Mouse (Mus musculus): Measurements from ENCODE around the gene Dner.
A peak's percentile ranks its signal among the peaks of the same experiment; 100 is the strongest.

The Dner gene

GRCm38 (mm10) chr1:84628244-84628643 lies 67.8 kb downstream of the Dner start:
- DNase-seq (ENCODE audit: low spot score), result no peak

DNA sequence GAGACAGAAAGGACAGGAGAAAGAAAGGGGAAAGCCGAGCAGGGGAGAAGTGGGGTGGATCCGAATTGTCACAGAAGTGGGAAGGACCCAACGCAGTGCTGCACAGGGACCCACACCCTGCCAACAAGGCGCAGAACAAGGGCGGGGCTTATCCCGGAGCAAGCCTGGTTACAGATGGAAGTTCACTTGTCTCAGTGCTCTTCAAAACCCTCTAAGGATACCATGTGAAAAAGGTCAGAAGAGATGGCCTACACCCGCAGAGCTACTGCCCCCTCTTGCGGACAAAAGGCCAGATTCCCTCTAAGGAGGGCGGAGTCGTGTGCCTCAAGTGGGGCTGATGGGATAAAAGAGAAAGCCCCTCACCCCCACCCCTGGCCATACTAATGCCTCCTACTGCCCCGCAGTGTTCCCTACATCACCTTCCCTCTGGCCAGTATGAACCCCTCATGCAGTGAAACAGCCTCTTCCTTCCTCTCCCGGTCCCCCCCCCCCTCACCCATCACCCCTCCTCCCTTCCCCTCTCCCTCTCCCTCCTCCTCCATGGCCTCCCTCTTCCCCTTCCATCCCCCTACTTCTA lies 73.0 kb downstream of the Dner start:
- no peak for DNase-seq (ENCODE audit: low spot score)

DNA sequence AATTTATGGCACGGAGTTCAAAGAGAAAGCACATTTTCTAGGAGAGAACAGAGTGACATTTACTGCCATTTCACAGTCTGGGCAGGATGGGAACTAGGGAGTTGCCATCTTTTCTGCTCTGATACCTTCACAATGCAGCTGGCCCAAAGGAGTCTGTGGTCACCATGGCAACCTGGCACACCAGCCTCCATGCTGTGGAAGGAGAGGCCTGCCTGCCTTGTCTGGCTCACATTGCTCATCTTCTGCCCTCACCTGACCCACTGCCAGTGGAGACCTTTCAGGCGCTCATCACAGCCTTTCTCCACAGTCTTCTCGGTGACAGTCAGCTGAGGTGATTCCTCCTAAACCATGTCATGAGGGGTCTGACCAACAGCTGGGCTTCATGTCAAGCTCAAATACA lies 74.7 kb downstream of the Dner start:
- peak; percentile 53 for DNase-seq (ENCODE audit: low spot score)

GRCm38 (mm10) chr1:84619131-84619760 lies 76.8 kb downstream of the Dner start:
- DNase-seq (ENCODE audit: low spot score), result no peak

DNA sequence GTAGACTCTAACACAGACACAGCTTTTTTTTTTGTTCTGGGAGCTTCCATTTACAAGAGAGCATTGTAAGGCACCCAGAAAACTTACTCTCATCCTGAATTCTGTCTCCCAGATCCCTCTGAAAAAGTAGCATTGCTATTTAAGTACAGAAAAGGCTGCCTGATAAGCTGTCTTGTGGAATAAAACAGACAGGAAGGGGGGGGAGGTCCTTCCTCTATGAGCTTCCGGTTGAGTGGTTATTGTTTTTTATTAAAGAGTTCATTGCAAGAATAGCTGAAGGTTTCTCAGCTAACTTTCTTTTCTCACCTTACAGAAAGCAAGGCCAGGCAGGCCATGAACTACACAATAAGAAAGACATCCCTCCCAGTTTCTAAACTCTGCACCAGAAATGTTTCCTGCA lies 77.9 kb downstream of the Dner start:
- DNase-seq (ENCODE audit: low spot score), result no peak

- DNase-seq (ENCODE audit: low spot score), result no peak
These were observed 79.9 kb downstream of the Dner start for GRCm38 (mm10) chr1:84616133-84616532.

DNA sequence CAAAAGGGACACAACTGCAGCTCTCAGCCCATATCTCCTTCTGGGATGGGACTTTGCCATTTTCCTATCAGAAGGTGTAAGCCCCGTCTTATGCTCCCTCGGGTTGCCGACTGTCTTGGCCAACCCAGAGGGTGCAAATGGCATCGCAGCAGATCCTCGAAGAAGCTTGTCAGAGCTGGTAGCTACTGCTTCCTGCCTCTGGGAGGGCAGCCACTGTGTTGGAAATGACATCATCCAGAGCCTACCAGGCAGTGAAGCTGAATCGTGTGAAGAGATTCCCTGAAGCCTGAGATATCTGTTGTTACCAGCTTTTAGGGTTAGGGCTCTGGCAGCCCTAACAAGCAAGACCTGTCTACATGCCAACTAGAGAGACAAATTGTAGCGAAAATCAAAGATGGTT lies 81.4 kb downstream of the Dner start:
- DNase-seq (ENCODE audit: low spot score), result no peak

DNA sequence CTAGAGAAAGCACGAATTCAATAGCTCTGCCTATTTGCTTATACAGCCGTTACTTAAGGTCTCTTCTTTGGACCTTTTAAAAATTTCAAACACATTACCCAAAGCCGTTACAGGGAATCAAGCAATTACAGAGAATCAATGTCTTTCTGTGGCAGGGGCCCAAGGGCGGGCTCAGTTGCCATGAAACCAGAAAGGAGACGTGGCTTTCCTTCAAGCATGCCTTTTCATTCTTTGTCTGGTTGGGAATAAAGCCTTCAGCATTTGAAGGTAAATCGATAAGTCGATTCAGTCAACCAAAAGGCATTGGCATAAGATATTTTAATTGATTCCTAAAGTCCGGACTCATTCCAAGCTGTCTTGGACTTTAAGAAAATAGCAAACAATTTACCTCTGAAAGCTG lies 82.9 kb downstream of the Dner start:
- no peak for DNase-seq (ENCODE audit: low spot score)

DNA sequence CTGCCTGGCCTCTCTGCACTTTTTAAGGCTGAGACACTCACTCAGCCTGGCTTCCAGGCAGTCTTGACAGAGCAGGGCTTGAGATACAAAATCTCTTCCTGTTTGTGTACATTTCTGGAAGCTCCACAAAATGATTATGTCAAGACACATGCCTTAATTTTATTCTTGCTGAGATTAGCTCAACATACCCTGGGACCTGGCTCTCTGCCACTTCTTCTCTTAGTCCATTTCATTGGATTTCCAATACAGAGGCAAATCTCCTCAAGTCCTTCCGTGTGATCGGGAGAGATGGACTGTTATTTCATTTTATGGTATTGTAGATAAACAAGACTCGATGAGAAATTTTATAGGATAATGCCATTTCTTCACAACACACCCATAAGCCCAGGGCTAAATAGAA lies 84.7 kb downstream of the Dner start:
- DNase-seq (ENCODE audit: low spot score), result no peak

GRCm38 (mm10) chr1:84599025-84599424 lies 97.0 kb downstream of the Dner start:
- DNase-seq (ENCODE audit: low spot score), result no peak

GRCm38 (mm10) chr1:84596023-84596422 lies 100.0 kb downstream of the Dner start:
- no peak for DNase-seq (ENCODE audit: low spot score)

DNA sequence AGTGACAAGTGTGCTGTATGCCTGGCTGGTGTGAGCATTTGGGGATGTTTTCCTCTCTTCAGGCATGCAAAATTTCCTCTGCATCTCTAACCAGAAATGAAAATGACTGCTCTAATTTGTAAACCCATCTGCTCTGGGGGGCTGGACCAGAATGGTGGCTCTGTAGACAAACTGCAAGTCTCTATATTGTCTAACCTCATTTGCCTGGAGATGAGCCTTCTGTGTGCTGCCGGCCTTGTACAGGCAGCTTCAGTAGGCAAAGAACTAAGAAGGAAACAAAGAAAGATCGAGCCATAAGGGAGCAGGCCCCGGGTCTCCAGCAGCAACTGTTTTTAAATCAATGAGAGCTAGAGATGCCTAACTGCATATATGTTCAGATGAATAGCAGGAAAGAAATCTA lies 103.6 kb downstream of the Dner start:
- no peak for DNase-seq (ENCODE audit: low spot score)

DNA sequence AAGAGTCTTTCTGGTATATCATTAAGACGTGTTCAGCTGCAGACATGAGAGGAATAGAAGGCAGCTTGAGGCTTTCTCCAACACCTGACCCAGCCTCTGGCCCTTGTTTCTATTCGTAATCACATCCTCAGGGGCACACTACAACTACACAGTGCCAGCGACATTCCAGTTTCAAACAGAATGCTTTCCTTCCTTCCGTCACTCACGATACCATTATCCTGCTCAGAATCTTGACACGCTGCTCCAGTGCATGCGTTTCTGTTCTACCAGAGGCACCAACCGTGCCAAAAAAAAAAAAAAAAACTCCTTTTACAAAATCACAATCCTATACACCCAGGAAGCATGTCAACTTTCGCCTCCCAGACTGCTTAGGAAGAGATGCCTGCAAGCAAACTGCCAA lies 105.5 kb downstream of the Dner start:
- no peak for DNase-seq (ENCODE audit: low spot score)

- DNase-seq (ENCODE audit: low spot score), result no peak
These were observed 110.6 kb downstream of the Dner start for GRCm38 (mm10) chr1:84585434-84585833.

DNA sequence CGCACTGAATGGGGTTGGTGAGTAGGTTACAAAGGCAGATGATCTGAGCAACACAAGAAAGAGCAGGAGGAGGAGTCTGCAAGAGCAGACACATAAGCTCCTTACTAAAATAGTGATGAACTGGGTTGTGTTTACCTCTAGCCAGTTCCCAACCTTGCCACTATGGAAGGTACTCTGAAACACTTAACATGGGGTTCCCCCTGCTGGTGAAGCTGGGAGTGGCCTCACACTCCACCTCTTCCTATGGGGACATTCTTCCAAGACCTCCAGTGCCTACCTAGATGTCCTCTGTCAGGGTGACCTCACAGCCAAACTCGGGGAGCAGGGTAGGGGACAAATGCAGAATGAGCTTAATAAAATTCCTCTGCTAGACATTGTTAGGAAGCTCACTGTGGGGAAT lies 114.2 kb downstream of the Dner start:
- peak; percentile 50 for DNase-seq (ENCODE audit: low spot score)

DNA sequence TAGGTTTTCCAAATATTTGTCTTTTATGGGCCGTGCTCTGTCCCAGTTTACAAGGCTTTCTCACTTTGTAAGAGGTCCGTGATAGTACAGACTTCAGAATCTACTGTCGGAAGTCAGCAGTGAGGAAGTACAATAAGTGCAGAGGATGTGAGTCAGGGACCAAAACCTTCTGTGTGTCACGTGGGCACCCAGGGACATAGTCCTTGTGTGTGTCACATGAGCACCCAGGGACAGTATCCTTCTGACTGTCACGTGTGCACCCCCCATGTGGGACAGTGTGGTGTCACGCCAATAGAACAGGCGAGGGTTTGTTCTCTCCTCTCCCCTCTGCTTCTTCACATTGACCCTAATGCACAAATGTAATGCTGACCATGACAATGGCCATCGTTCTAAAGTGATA lies 134.2 kb downstream of the Dner start:
- DNase-seq (ENCODE audit: low spot score), result no peak

DNA sequence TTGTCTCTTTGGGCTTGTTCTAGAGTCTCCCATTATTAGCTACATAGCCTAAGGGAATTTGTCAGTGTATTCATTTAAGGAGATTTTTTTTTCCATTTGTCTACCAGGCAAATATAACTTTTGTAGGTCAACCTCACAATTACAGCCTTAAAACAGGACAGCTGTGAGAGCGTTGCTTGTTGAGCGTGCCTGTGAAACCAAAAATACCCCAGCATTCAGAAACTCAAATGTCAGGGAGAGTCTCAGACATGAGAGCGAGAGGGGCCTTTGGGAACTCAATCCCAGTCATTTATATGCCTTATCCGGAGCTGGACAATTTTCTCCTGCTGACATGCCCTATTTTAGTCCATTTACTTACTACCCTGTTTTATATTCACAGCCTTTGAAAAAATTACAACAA lies 134.6 kb downstream of the Dner start:
- no peak for DNase-seq (ENCODE audit: low spot score)

DNA sequence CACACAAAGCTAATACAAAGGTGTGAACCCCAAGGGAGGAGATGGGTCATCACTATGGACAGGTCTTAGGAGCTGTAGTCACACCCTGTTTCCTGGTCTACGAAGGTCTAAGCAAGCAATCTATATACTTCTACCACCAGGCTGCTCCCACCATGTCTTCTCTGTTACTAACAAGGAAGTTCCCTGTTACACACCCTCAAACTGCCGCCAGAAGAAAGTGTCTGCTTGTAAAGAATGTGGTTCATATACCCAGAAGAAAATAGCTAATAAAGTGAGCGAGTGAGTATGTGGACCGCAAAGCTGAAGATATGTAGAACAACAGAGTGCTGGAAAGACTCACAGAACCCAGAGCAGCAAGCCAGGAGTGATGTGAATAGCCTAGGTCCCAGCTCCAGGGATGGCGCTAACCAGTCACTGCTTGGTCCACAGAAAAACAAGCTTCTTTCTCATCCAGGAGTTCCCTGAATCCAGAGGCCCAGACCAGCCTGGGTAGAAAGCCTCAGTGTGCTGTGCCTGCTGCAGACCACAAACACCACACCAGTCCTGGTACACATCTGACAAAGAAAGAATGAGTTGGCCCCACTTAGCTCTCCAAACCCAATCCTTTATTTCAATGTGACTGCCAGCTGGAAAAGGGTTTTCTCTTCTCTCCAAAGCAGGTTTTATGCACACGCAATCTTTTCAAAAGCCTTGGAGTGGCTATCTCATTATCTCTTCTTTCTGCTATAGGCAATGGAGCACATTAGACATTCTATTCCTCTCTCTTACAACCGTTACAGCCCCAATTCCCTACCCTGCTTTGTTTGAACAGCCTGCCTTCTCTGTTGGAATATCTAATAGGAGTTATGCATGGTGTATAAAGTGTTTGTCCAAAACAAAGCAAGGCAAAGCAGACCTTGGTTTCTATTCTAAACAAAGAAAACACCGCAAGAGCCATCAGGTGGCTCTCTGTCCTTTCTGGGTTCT lies 139.2 kb downstream of the Dner start:
- no peak for DNase-seq (ENCODE audit: low spot score)

DNA sequence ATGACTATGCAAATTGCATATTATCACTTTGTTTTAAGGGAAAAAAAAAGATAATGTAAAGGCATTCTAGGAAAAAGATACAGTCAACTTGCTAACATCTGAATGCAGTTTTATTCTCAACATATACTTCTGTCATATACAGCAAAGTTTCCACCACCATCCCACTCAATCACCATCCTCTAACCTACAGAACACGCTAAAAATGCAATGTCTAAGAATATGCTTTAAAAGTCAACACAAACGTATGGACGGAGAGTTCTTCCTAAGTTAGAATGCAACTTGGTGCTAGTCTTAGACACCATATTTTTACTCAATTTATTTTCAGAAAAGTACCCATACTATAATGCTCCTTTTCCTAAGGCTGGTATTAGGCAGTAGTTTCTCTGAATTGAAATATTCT lies 144.0 kb downstream of the Dner start:
- no peak for DNase-seq (ENCODE audit: low spot score)

DNA sequence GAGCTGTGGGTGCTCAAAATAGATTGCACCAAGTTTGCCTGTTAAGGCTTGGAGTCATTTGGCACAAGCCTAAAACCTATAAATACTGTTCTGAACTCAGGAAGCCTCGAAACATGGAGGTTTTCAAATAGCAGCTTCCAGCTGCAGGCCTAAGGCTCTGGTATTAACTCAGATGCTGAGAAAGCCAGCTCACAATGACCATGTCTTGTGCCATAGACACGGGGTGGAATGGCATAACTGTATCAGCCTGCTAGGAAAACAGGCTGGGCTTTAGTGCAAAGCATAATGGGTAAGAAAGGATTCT lies 146.0 kb downstream of the Dner start:
- no peak for DNase-seq (ENCODE audit: low spot score)

DNA sequence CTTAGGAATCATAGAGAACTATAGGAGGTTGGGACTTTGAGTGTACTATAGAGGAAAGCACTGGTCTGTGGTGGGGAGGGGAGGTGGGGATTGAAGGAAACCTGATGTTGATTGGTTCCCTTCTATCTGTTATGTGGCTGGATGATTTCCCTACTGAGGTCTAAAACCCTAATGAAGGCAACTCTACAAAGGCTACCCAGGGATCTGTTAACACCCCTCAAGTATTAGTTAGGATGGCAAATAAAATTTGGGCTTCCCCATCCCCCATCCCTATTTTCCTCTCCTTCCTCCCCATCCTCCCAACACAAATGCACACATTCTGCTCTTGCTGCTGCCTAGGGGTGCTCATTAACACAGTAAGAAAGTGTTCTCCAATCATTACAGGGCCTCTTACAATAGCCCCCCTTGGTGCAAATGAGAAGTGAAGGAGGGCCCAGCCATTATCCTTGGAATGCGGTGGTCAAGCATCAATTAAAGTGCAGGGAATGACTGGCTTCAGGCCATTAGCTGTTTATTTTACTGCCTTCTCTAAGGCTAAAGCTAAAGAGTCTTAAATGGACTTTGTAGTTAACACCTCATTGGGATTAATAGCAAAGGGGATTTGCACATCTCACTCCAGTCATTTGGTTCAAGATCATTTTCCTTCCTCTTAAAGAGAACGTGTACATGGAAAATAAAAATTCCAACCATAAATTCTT lies 146.5 kb downstream of the Dner start:
- no peak for DNase-seq (ENCODE audit: low spot score)

DNA sequence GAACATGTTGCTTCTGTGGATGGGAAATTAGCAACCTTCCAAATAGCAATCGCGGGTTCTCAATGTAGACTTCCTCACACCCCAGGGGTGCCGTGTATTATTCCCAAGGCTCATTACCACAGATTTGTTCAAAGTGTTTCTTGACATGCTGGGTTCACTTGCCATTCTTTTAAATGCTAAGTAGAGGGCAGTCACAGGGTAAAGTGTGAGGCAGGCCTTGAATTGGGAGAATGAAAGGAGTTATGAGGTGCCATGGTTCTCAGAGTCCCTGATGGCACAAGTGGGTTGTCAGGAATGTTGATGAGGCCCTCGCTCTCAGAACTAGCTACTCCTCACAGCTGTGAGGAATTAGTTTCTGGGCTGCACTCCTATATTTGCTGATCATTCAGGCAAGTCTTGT lies 160.0 kb downstream of the Dner start:
- no peak for DNase-seq (ENCODE audit: low spot score)

- no peak for DNase-seq (ENCODE audit: low spot score)
These were observed 170.5 kb downstream of the Dner start for GRCm38 (mm10) chr1:84525514-84525913.

All from left cerebral cortex, adult 11 months (tissue).